Mouse (Mus musculus) forebrain, embryonic 14.5 days (tissue): Measurements from ENCODE around the gene Mier3. TPM values are rescaled to one million over a fixed set of nuclear protein-coding genes. Genes with fewer than 3 reads are reported as not detected.
"Not testable (repeated sequence)": the region's sequence is repeated elsewhere in the genome, so short reads cannot be mapped to it uniquely, and the experiment has no call there.

Experiments
- ATAC-seq: fragments of 200-750 bp; cut with Nextera tagmentation; 2 replicates; pipeline ENCODE4 v1.8.0; 2017; ENCODE audit warnings: mild to moderate bottlenecking, moderate library complexity
- DNase-seq: peaks from one replicate; pipeline ENCODE4 v3.0.0-alpha.2; 2015; ENCODE audit warnings: low spot score
- H3K27ac ChIP-seq: fragments of 300-500 bp; sonication (generic); 2 replicates; pipeline ENCODE4 v1.5.1; 2014; ENCODE audit warnings: low read depth, mild to moderate bottlenecking, control low read depth, low read length, moderate library complexity
- H3K27me3 ChIP-seq: fragments of 300-500 bp; sonication (generic); replicated peaks from 2 replicates; pipeline ENCODE4 v1.6.1; 2014; ENCODE audit warnings: low read length, control low read depth, mixed read lengths; ENCODE audit not compliant: control insufficient read depth, insufficient read depth
- H3K36me3 ChIP-seq: fragments of 300-500 bp; sonication (generic); 2 replicates; pipeline ENCODE4 v1.6.1; 2014; ENCODE audit warnings: low read length, control low read depth; ENCODE audit not compliant: control insufficient read depth, insufficient read depth
- H3K4me1 ChIP-seq: fragments of 300-500 bp; sonication (generic); 2 replicates; pipeline ENCODE4 v1.6.1; 2014; ENCODE audit warnings: antibody characterized with exemption, low read length, control low read depth; ENCODE audit not compliant: control insufficient read depth, insufficient read depth
- H3K4me2 ChIP-seq: fragments of 300-500 bp; sonication (generic); 2 replicates; pipeline ENCODE4 v1.6.1; 2014; ENCODE audit warnings: mild to moderate bottlenecking, control low read depth, low read length
- H3K4me3 ChIP-seq: fragments of 300-500 bp; sonication (generic); 2 replicates; pipeline ENCODE4 v1.5.1; 2014; ENCODE audit warnings: low read depth, low read length, control low read depth
- H3K9ac ChIP-seq: fragments of 300-500 bp; sonication (generic); 2 replicates; pipeline ENCODE4 v1.6.1; 2014; ENCODE audit warnings: mild to moderate bottlenecking, low read length, control low read depth, moderate library complexity
- H3K9me3 ChIP-seq: fragments of 300-500 bp; sonication (generic); replicated peaks from 2 replicates; pipeline ENCODE4 v1.6.1; 2016; ENCODE audit warnings: low read length, control low read depth, mixed read lengths; ENCODE audit not compliant: control insufficient read depth
- WGBS: fragments of 180-500 bp; shearing (Covaris S2); extraction: QIAGEN DNeasy Blood & Tissue Kit; methylation state at CpG from one replicate; pipeline ENCODE4 v1.1.7; 2014; 5-methylcytosine and 5-hydroxymethylcytosine counted together
- polyA plus RNA-seq: library from polyadenylated mRNA; unstranded; fragments of >200 nt; fragmentation: Nextera tagmentation; extraction: Ambion mirVana; gene quantifications from 2 replicates; pipeline ENCODE4 v1.2.1, GENCODE M21; 2014

Gene Mier3
- polyA plus RNA-seq, 1 experiment from 2014 or later = 22.2 TPM

- 0 out of 2 replicates have a peak, but pooled peaks cover 2% of the 10 kb centered on the region for H3K4me1 ChIP-seq
- H3K27me3 ChIP-seq = no peaks in the 10 kb centered on the region
- H3K9ac ChIP-seq = peak overlapping the region; percentile 93
- WGBS = under 1% methylated on average over 59 of the region's 86 CpGs
- DNase-seq (peak; percentile 91), ATAC-seq (peak; percentile 96)
- H3K4me3 ChIP-seq = peak overlapping the region; percentile 78
- H3K4me2 ChIP-seq = peak overlapping the region; percentile 92
- H3K36me3 ChIP-seq = peaks cover 7% of the 10 kb centered on the region; the same call in 1 of the 2 replicates
- H3K27ac ChIP-seq = peak overlapping the region; percentile 97
- no peaks in the 10 kb centered on the region for H3K9me3 ChIP-seq
Measured at GRCm38 (mm10) chr13:111685751-111686462, 5.1 kb downstream of the Mier3 start.

- Histone ChIP-seq H3K4me3 (peak overlapping the region; percentile 78), H3K9ac (peak overlapping the region; percentile 93), H3K27ac (peak overlapping the region; percentile 97), H3K27me3 (no peaks in the 10 kb centered on the region), H3K9me3 (no peaks in the 10 kb centered on the region), H3K4me1 (0 out of 2 replicates have a peak, but pooled peaks cover 2% of the 10 kb centered on the region), H3K4me2 (peak overlapping the region; percentile 92), H3K36me3 (peaks cover 12% of the 10 kb centered on the region)
- under 1% methylated on average over 27 of the region's 101 CpGs for WGBS
- peak; percentile 34 for DNase-seq
- peak; percentile 64 for ATAC-seq
Measured at GRCm38 (mm10) chr13:111686522-111687284, 5.9 kb downstream of the Mier3 start.

GRCm38 (mm10) chr13:111687285-111687781 is 6.6 kb downstream of the Mier3 start:
- DNase-seq (peak; percentile 89), ATAC-seq (peak; percentile 65)
- Histone ChIP-seq H3K4me2 (peak overlapping the region; percentile 92), H3K9ac (peak overlapping the region; percentile 93), H3K27ac (peak overlapping the region; percentile 97), H3K27me3 (no peaks in the 10 kb centered on the region), H3K4me1 (0 out of 2 replicates have a peak, but pooled peaks cover 2% of the 10 kb centered on the region), H3K4me3 (peak overlapping the region; percentile 78), H3K9me3 (no peaks in the 10 kb centered on the region), H3K36me3 (peaks cover 18% of the 10 kb centered on the region)
- WGBS = under 1% methylated on average over 35 of the region's 35 CpGs

GRCm38 (mm10) chr13:111703396-111703795 is 22.6 kb downstream of the Mier3 start:
- H3K36me3 ChIP-seq = peaks cover 58% of the 10 kb centered on the region
- 96% methylated on average over 10 of the region's 10 CpGs for WGBS
- no peak for DNase-seq
- no peak for ATAC-seq
- H3K4me3 ChIP-seq = no peak overlapping the region
- H3K9me3 ChIP-seq = no peaks in the 10 kb centered on the region
- H3K4me1 ChIP-seq = no peaks in the 10 kb centered on the region
- H3K27ac ChIP-seq = no peak overlapping the region
- no peak overlapping the region for H3K4me2 ChIP-seq
- no peaks in the 10 kb centered on the region for H3K27me3 ChIP-seq
- no peak overlapping the region for H3K9ac ChIP-seq

GRCm38 (mm10) chr13:111703952-111704351 is 23.2 kb downstream of the Mier3 start:
- not testable (repeated sequence) for DNase-seq, H3K27me3 ChIP-seq, H3K27ac ChIP-seq, ATAC-seq, H3K4me3 ChIP-seq, H3K9me3 ChIP-seq, H3K9ac ChIP-seq, H3K4me2 ChIP-seq, H3K4me1 ChIP-seq
- peaks cover 63% of the 10 kb centered on the region for H3K36me3 ChIP-seq
- WGBS = 85% methylated on average over 4 of the region's 4 CpGs

GRCm38 (mm10) chr13:111710531-111710930 is 29.8 kb downstream of the Mier3 start:
- no peak for ATAC-seq
- Histone ChIP-seq H3K36me3 (peaks cover 95% of the 10 kb centered on the region), H3K27me3 (no peaks in the 10 kb centered on the region), H3K4me1 (no peaks in the 10 kb centered on the region), H3K9ac (no peak overlapping the region), H3K9me3 (no peaks in the 10 kb centered on the region), H3K4me3 (no peak overlapping the region), H3K27ac (no peak overlapping the region), H3K4me2 (no peak overlapping the region)
- DNase-seq = no peak
- 88% methylated on average over 4 of the region's 4 CpGs for WGBS

GRCm38 (mm10) chr13:111719726-111720125 is 38.9 kb downstream of the Mier3 start:
- peaks cover 34% of the 10 kb centered on the region for H3K36me3 ChIP-seq

GRCm38 (mm10) chr13:111724811-111725164 is 44.0 kb downstream of the Mier3 start:
- H3K9me3 ChIP-seq = peaks cover 8% of the 10 kb centered on the region; the same call in 1 of the 2 replicates
- H3K36me3 ChIP-seq = no peaks in the 10 kb centered on the region
- H3K9ac ChIP-seq = peak overlapping the region; percentile 46
- DNase-seq (no peak), ATAC-seq (peak; percentile 32; the same call in 1 of the 2 replicates)
- under 1% methylated on average over 18 of the region's 18 CpGs for WGBS
- no peaks in the 10 kb centered on the region for H3K27me3 ChIP-seq
- peak overlapping the region; percentile 75 for H3K4me2 ChIP-seq
- no peak overlapping the region for H3K27ac ChIP-seq
- H3K4me3 ChIP-seq = peak overlapping the region; percentile 68
- no peaks in the 10 kb centered on the region for H3K4me1 ChIP-seq

More at GRCm38 (mm10) chr13:111719726-111720125, 38.9 kb downstream of the Mier3 start:
- H3K4me2 ChIP-seq = no peak overlapping the region
- H3K4me1 ChIP-seq = no peaks in the 10 kb centered on the region
- H3K9ac ChIP-seq = no peak overlapping the region
- H3K4me3 ChIP-seq = no peak overlapping the region
- no peaks in the 10 kb centered on the region for H3K9me3 ChIP-seq
- 74% methylated on average over 9 of the region's 9 CpGs for whole genome bisulfite sequencing
- DNase-seq = no peak
- no peak overlapping the region for H3K27ac ChIP-seq
- H3K27me3 ChIP-seq = no peaks in the 10 kb centered on the region
- no peak for ATAC-seq
